Mouse (Mus musculus): ENCODE measurements around the gene Nolc1.

DNA sequence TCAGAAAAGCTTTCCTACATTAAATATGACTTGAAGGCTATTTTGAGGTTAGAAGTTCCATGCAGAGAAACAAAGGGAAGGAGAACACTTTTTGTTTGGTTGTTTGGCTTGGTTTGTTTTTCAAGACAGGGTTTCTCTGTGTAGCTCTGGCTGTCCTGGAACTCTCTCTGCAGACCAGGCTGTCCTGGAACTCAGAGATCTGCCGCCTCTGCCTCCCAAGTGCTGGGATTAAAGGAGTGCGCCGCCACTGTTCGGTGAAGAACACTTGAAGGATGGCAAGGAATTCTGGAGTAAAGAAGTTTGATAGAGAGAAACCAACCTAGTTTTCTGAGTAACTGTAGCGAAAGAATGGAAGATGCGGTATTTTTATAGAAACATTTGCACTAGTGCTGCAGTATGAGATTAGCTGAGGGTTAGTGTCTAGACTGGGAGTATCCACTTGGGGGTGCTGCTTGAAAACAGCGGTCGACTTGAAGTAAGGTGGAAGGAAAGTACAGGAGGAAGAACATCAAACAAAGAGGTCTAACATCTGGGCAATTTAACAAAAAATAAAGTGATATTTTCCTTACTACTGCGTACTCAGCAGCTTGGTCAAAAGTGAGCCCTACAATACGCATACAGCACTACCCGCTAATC lies 19.8 kb upstream of the Nolc1 start:
- no peak for TF ChIP-seq POLR2A (IDR thresholded peaks at IDR 0.05; ENCODE audit: low read depth, low read length)
- TF ChIP-seq CTCF (IDR thresholded peaks at IDR 0.05; ENCODE audit: borderline replicate concordance, insufficient read depth, low read length): no peak
